Mouse (Mus musculus): ENCODE measurements around the gene Ppp1r9a.

The Ppp1r9a gene

DNA sequence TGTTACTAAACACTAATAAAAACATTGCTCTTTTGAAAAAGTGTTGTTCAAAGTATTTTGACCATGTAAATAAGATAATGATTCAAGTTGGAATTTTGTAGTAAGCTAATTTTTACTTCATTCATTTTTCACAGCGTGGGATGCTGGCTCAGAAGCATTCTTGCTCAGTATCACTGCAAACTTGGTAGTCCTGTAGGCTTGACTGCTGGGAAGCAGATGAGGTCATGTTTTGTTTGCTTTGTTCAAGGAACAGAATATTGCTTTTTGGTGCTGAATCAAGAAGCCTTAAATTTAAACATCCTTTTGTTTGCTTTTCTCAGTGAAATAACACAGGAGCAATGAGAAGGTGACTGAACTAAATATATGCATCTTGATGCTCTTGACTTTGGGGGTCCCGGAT, 136.6 kb downstream of the Ppp1r9a start:
- no peak for DNase-seq (ENCODE audit: low read depth, low spot score)

DNA sequence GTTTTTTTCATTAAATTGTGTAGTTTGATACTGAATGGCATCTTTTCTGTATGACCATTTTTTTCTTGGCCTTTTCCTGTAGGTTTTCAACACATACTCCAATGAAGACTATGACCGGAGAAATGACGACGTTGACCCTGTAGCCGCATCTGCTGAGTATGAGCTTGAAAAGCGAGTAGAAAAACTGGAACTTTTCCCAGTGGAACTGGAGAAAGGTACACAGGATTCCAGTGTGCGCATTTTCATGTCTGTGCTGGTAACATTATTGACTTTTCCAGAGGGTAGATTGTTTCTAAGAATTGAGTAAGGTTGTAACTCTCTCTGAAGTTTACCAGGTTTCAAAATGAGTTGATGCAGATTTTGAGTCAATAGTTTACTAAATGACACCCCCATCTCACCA, 143.1 kb downstream of the Ppp1r9a start:
- no peak for DNase-seq (ENCODE audit: low read depth, low spot score)

DNA sequence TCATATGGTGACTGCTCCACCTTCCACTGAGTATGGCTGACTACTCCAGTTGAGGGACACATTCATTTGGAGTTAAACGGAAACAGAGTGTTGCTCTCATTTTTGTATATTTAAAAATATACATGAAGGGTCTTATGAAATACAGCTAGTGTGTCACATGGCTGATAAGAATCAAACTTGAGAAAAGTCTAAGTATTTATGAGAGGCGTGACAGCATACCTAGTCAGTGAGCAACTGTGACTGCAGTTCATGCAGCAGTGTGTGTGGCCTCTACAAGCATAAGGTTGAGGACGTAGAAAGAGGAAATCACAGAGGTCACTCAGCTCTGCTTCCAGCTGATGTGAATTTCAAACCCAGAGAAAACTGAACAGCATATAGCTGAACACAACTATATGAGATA, 145.3 kb downstream of the Ppp1r9a start:
- no peak for DNase-seq (ENCODE audit: low read depth, low spot score)

DNA sequence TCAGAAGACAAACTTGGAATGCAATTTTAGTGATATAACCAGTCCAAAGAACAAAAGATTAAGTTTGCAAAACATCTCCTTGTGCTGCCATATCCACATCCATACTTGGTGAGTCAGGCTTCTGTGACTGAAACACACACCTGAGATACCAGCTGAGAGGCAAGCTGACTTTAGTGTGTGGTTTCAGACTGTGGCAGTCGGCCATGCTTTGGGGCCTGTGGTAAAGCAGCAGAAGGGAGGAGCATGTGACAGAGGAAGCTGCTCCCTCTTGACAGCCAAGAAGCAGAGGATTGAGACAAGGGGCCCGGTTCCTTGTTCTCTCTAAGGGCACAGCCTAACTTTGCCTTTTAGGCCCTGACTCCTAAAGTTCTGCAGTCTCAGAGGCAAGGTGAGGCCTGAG, 149.6 kb downstream of the Ppp1r9a start:
- DNase-seq (ENCODE audit: low read depth, low spot score), result no peak

DNA sequence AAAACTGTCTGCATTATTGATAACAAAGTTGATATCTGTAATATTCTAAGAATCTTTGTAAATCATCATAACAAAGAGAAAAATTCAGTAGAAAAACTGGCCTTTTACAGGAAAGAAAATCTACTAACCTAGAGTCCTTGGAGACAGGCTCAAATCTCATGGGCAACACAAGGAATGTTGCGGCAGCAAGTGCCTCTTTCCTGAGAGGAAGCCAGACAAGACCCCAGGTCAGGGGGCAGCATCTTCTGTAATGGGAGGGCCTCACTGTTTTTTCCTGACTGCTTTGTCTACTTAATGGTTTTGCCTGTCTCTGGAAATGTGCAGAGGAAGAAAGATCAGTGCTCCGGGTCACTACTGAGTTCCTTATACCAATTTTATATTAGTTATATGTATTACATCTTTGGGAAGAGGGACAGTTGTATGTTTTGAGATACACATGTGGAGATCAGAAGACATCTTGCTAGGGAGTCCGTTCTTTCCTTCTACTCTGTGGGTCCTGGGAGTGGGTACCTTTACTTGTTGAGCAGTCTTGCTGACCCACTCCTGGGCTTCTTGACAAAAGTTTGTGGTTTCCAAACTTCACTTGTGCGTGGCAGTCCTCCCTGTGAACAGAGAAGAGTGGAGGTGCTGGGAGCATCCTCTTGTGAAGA, 151.9 kb downstream of the Ppp1r9a start:
- no peak for DNase-seq (ENCODE audit: low read depth, low spot score)

DNA sequence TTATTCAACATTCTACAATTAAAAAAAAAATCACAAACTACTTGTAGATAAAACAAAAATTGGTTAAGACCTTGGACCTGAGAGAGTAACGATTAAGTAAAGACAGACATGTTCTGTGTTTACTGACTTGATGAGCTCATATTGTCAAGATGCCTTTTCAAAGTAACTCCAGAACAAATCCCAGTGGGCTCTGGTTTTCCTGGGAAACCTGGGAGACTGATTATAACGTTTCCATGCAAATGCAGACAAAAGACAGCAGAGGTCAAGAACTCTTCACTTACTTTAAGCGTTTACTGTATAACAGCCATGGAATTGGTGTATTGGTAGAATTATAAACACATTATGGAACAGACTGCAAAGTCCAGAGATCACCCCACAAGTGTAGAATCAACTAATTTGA, 172.0 kb downstream of the Ppp1r9a start:
- no peak for DNase-seq (ENCODE audit: low read depth, low spot score)

DNA sequence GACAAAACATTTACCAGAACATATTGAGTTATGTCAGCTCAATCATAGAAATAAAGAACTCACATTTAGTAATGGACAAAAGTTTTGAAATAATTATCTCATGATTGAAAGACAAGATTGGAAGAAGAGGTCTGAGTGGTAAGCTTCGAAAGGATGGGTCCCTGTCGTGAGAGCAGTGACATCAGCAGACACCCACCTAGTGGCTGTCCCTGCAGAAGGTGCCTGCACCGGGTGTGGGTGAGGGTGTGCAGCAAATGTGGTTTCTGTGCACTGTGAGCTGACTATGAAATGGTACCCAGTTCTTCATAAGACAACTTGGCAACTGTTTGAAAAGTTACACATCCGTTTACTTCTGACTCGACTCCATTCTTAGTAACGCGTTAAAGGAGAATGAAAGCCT, 173.0 kb downstream of the Ppp1r9a start:
- no peak for DNase-seq (ENCODE audit: low read depth, low spot score)

DNA sequence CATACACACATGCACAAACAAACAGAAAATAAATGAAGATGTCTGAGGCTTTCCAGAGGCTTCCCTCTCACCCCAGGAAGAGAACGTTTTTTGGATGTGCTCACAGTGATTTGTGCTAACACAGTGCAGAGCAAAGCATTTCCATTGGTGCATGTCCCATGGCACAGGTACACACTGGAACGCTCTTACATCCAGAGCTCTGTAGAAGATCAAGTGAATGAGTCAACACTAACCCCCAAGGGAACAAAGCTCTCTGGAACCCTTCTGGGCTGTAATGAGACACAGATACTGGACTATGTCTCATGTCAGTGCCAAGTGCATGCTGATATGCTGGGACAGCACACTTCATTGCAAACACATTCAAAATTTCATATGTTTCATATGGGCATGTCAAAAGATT, 175.3 kb downstream of the Ppp1r9a start:
- no peak for DNase-seq (ENCODE audit: low read depth, low spot score)

DNA sequence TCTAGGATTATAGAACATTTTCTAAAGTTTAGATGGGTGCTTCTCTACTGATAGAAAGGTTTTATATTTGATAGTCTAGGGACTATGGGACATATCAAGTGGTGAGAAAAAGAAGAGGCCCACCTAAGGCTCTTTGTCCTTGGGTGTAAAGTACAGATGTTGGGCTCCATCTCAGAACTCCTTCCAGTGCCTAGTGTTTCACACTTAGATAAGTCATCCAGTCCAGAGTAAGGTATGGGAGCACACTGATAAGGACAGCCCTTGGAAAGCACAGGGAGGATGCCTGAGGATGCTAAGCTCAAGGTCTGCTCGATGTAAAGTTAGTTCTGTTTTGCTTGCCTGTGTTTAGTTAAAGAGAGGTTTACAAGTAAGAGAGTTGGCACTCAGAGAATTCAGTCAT, 176.4 kb downstream of the Ppp1r9a start:
- DNase-seq (ENCODE audit: low read depth, low spot score), result no peak

DNA sequence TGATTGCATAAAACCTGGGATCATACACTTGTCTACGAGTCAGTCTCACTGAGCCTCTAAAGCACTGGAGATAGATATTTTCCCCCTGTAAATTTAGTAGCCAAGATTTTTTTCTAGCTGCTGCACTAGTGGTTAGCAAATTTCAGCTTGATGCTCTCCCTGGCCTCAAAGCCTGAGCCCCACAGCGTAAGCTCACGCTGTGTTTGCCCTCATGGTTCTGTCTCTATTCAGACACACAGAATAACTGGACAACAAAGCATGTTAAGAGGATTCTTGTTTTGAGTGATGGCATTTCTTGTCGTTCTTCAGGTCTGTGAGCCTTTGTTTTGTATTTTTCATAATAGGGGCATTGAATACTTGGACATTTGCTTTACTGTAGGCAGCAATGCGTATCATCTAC, 177.4 kb downstream of the Ppp1r9a start:
- no peak for DNase-seq (ENCODE audit: low read depth, low spot score)

DNA sequence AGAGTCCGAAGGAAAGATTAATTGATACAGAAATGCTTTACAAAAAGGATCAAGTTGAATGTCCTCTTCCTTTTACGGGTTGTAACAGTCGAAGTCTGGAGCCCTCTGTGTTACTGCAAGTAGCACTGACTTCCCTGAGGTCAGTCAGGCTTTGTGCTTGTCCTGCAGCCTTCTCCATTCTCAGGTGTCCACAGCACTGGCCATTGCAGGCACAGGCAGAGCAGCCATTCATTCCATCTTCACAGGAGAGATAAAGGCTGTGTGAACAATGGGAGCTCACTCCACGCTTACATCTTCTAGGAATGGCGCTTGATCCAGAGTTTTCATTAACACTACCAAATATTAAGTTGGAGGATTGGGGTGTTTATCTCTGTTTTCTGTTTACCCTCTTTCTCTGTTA, 177.8 kb downstream of the Ppp1r9a start:
- no peak for DNase-seq (ENCODE audit: low read depth, low spot score)

DNA sequence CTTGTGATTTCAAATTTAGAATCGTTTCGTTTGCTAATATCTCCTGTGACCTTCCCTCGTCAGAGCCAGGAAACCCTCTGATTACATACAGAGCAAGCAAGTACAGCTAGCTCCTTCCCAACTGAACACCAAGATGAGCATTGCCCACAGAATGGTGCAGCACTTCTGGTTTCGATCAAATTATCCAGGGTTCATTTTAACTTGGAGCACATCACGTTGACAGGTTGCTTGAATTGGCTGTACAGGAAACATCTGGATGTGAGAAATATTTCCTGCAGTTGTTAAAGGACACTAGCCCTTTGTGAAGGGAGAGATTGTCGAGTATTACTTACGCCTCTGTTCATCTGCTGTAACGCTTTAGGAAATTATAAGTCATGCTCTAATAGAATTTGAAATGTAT, 178.4 kb downstream of the Ppp1r9a start:
- peak; percentile 52 for DNase-seq (ENCODE audit: low read depth, low spot score)

DNA sequence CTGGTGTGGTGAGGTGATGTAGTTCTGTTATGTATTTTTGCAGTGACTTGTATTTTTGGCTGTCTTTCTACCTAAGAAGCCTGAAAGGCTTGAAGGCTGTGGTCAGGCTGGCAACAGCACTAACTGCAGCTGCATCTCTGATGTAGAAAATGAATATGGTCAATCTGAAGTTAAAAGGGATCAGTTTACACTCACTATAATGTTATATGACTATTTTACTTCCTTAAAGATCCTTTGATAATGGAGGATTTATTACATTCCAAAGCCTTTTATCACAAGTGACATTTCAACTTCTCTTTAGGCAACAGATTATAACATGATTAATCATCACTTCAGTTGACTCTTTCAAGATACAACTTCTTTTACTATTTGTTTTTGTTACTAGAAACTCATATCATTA, 179.4 kb downstream of the Ppp1r9a start:
- no peak for DNase-seq (ENCODE audit: low read depth, low spot score)

DNA sequence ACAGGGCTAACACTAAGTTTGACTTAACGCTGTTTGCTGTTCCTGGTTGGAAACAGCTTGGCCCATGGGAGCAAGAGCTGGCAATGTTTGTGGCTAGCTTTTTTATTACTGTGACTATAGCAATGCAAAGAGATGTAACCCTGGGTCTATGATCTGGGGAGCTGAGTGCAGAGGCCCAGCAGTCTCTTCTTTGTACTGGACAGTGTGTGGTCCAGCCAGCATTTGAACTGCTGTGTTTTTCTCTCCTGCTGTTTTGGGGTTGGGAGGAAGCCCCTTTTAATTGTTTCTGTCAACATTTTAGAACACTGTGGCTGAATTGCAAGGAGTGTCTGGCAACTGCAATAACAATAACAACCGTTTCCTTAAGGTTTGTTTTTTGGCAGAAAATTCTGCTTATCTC, 180.0 kb downstream of the Ppp1r9a start:
- DNase-seq (ENCODE audit: low read depth, low spot score), result no peak

DNA sequence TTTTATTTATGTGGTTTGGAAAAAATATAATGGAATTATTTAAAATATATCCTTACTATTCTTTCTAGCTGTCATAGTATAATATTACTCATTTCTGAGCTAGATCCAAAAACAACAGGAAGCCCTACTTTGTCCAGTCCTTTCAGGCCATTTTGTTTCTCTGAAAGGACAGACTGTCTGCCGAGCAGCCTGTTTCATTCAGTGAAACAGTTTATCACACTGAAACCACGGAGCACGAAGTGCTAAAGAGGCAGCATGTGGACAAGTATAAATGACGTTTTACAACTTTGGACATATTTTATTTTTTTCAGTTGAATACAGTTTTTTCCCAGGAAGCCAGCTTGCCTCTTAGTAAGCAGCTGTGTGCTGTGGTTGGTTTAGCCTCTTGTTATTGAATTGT, 181.2 kb downstream of the Ppp1r9a start:
- no peak for DNase-seq (ENCODE audit: low read depth, low spot score)

DNA sequence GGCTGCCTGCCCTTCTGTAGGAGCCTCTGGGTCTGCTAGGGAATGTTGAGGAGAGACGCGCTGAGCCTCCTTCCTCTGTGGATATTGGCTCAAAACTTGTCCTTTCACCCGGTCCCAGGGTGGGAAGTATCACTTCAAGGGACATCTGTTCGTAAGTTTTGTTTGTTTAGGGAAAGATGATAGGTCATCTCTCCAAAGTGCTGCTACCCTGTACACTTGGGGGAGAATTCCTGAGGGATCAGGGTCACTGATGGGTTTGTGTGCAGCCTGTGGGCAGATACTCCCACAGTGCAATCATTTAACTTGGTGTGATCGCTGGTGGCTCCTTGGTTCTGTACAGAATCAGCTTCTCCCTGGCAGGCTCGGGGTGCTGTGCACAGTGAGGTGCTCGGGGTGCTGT, 189.2 kb downstream of the Ppp1r9a start:
- DNase-seq (ENCODE audit: low read depth, low spot score), result no peak

DNA sequence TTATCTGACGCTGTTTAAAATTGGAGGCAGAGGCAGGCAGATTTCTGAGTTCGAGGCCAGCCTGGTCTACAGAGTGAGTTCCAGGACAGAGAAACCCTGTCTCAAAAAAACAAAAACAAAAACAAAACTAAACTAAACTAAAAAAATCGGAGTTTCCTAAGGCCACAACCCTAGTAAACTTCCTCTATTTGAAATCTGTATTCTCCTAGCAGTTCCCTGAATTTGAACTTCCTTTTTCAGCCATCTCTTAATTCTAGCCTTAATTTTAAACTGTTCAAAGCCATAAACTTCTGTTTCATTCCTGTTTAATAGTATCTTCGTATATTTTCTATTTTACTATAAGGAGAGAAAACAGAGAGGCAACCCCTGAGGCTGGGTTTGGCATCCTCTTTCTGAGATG, 190.1 kb downstream of the Ppp1r9a start:
- no peak for DNase-seq (ENCODE audit: low read depth, low spot score)

DNA sequence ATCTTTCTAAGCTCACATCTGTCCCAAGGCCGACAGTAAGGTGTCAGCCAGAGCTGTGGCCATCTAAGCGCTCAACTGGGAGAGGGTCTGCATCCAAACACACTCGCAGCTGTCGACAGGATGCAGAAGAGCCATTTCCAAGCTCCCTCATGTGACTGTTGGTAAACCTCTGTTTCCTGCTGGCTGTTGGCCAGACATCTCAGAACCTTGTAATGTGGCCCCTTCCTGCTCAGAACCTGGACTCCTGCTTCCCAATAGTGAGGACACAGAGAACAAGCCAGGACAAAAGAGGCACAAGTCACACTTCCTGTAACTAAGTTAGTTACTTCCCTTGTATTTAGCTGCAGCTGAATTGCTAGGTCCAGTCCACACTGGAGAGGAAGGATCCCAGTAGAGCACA, 190.8 kb downstream of the Ppp1r9a start:
- no peak for DNase-seq (ENCODE audit: low read depth, low spot score)

DNA sequence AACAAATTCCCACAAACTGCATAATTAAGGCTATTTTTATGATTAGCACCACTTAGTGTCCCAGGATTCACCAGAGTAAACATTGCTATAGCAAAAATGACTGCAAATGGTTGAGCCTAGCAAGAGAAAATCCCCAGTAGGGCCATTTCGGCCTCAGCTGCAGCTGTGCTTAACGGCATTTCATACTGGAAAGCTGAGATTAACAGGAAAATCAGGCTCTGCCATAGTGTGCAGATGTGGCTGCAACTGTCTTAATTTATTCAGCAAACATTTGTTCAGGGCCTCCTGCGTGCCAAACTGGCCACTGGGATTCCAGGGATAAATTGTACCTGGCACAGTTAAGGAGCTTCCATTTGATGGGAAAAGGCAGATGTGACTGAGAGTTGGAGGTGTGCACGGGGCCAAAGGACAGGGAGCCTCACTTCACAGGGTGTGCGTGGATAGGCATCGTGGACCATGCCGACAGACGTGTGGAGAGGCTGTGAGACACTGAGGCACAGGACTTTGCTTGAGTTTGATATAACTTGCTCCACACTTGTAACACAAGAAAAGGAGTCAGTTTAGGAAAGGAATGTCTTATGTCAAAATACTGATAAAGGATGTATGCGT, 192.8 kb downstream of the Ppp1r9a start:
- DNase-seq (ENCODE audit: low read depth, low spot score), result no peak

DNA sequence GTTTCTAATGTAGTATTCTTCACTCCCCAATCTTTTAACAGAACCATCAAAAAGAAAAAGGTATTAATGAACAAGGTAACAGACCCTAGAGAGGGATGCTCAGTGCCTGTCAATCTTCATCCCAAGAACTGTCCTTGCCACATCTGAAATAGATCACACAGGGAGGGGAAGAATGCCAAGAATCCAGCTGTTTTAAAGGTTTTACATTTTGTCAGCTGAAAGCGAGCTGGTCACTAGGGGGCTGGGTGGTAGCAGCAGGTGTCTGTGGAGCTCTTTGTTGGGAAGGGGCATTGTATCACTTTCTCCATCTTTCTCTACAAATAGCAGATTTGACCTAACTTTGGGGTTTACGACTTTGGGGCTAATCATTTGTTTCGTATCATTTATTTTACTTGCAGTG, 194.6 kb downstream of the Ppp1r9a start:
- peak; percentile 61 for DNase-seq (ENCODE audit: low read depth, low spot score)

DNA sequence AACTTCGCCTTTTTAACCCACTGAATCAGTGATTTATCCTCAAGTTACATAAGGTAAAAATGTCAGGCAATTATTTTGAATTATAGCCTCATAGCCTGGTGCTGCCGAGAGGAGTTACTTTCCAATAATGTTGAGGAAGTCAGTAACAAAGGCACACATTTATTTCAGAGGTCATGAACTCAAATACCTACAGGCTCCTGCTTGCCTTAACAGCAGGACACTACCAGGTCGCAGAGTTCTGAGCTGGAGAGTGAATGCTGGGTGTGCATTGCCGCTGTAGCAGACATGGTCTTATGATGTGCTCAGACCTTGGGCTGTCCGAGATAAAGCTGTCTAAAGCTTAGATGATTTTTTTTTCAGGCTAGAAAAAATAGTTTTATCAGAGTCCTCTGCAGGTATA, 196.6 kb downstream of the Ppp1r9a start:
- peak; percentile 61 for DNase-seq (ENCODE audit: low read depth, low spot score)

DNA sequence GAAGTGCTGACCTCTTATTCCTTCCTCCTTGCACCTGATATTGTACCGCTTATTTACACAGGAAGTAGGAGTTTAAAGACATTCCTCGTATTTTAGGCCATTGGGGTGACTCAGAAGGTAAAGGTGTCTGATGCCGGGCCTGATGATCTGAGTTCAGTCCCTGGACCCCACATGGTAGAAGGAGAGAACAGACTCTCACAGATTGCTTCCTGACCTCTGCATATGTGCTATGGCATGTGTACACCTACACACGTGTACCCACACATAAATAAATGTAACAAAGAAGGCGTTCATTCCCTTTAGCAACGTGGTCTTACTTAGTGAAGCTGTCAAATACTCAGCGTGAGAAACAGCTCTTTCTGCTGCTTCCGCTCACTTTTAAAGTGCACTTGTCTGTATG, 197.1 kb downstream of the Ppp1r9a start:
- DNase-seq (ENCODE audit: low read depth, low spot score), result no peak

DNA sequence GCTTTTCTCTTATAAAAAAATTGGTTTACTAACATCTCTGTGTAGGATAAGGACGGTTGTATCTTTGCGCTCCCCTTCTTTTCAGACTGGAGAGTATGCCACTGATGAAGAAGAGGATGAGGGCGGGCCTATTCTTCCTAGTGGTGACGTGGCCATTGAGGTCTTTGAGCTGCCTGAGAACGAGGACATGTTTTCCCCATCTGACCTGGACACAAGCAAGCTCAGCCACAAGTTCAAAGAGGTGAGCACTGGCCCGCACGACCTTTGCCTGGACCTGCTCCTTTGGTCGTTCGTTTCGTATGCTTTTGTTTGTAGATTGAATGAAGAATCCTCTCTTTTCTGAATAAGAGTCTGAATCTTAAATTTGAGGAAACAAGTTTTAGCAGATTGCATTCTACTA, 197.6 kb downstream of the Ppp1r9a start:
- DNase-seq (ENCODE audit: low read depth, low spot score), result no peak

DNA sequence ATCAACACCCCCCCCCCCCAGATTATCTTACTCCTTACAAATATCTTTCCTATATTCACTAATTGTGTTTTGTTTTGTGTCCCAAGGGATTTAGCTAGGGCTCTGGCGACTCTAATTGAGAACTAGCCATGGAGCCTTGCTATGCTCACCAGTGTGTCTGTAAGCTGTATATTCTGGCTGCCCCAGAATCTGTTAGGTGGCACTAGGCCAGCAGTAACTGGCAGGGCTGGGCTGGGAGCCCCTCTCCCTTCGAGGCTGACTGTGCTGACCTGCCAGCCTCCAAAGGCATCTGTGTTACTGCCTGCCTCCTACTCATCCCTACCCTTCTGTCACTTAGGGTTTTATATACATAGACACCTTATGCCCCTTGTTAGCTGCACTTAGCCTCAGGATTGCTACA, 200.0 kb downstream of the Ppp1r9a start:
- no peak for DNase-seq (ENCODE audit: low read depth, low spot score)
